Mouse (Mus musculus): ENCODE data around the gene Sept7. TPM values are rescaled to one million over a fixed set of nuclear protein-coding genes. Genes with fewer than 3 reads are reported as not detected.

Sept7 gene
- polyA plus RNA-seq, 1 experiment from 2014 or later = 259 TPM

DNA sequence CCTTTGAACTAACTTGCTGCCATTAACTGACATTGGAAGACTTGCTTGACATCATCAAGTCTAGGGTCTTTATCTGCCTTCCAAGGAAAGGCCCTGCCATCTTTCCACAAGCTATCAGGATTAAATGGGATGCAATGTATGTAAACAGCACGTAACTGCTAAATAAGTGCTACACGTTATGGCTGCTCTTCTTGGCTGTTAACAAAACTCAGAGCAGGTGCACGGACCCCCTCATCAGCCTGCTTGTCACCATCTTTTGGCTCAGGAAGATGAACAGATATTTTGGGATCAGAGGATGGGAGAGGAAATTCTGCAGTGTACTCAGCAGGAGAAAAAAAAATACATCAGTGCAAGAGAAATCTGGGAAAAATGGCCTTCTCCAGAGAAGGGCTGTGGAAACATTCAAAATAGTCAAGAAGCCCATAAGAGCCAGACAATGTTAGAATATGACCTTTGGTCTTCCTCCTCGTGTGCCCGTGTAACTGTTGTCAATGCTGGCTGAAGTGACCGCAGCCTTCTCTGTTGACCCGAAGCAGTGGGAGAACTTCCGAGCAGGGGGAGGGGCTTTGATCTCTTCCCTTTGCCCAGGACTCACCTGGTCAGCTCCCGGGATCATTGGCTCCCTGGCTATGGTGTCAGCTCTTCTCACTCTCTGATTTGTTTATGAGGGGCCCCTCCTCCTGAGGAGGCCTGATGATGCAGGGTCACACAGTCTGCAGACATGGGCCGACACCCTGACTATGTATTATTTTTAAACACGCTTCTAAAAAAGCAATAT lies 76.9 kb downstream of the Sept7 start:
- Histone ChIP-seq H3K9ac (no peak overlapping the region), H3K9me3 (no peaks in the 10 kb centered on the region), H3K36me3 (no peaks in the 10 kb centered on the region), H3K4me3 (replicated peaks) (no peak overlapping the region), H3K4me2 (no peak overlapping the region), H3K4me1 (no peaks in the 10 kb centered on the region), H3K27me3 (replicated peaks) (no peaks in the 10 kb centered on the region), H3K27ac (no peak overlapping the region)
- no peak for ATAC-seq (ENCODE audit: insufficient read depth, low FRiP score, low read depth)
- WGBS = 70% methylated on average over 11 of the region's 11 CpGs

DNA sequence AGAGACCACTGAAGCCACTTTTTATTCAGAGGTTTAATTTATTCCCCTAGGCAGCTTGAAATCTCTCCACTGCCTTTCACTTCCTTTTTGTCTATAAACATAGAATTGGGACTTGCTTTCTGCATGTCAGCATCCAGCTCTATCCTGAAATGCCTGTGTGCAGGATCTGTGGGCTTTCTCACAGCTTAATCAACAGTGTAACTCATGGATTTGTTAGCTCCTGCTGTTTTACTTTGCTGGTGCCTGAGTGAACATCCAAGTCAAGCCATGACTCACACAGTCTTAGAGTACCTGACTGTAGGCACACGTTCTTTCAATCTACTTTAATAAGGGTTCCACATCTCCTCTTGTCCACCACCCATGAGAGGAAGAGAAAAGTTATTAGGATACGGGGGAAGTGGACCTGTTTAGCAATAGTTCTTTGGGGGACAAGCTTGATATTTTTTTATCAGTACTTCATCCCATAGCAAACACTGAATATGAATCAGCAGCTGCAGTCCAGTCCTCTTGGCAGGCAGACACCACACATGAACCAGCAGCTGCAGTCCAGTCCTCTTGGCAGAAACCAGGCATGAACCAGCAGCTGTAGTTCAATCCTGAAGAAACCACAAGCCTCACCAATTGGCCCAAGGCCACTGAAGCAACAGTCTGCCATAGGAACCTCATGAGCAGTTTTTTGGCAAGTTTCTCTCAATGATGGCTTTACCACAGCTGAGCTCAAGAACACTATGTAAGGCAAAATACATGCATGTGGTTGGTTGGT lies 85.4 kb downstream of the Sept7 start:
- Histone ChIP-seq H3K27ac (no peak overlapping the region), H3K4me2 (no peak overlapping the region), H3K4me1 (no peaks in the 10 kb centered on the region), H3K36me3 (no peaks in the 10 kb centered on the region), H3K27me3 (replicated peaks) (no peaks in the 10 kb centered on the region), H3K9ac (no peak overlapping the region), H3K4me3 (replicated peaks) (no peak overlapping the region), H3K9me3 (no peaks in the 10 kb centered on the region)
- no peak for ATAC-seq (ENCODE audit: insufficient read depth, low FRiP score, low read depth)
- WGBS = 86% methylated on average over 2 of the region's 2 CpGs

DNA sequence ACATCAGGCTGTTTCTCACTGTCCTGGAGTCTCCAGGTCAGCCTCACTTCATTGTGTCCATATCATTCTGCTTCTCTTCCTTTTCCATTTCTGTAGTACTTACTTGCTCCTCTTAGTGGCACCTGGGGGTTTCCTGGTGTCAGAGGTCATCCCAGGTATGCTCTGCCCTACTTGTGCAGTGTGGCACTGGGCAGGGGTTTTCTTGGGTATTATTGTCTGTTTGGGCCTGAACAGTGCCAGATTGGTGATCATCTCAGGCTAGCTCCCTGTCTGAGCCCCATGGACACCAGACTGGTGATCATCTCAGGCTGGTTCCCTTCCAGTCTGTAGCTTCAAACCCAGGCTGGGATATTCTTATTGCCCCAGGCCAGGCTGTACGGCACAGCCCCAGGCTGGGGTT lies 88.2 kb downstream of the Sept7 start:
- Histone ChIP-seq H3K9me3 (no peaks in the 10 kb centered on the region), H3K27ac (no peak overlapping the region), H3K4me1 (no peaks in the 10 kb centered on the region), H3K4me3 (replicated peaks) (no peak overlapping the region), H3K36me3 (no peaks in the 10 kb centered on the region), H3K4me2 (no peak overlapping the region), H3K9ac (no peak overlapping the region), H3K27me3 (replicated peaks) (no peaks in the 10 kb centered on the region)
- WGBS = 70% methylated on average over 1 of the region's 1 CpGs
- no peak for ATAC-seq (ENCODE audit: insufficient read depth, low FRiP score, low read depth)

- ATAC-seq (ENCODE audit: insufficient read depth, low FRiP score, low read depth) = no peak
- no peaks in the 10 kb centered on the region for H3K9me3 ChIP-seq
Measured at GRCm38 (mm10) chr9:25353775-25354174, 101.5 kb downstream of the Sept7 start.

DNA sequence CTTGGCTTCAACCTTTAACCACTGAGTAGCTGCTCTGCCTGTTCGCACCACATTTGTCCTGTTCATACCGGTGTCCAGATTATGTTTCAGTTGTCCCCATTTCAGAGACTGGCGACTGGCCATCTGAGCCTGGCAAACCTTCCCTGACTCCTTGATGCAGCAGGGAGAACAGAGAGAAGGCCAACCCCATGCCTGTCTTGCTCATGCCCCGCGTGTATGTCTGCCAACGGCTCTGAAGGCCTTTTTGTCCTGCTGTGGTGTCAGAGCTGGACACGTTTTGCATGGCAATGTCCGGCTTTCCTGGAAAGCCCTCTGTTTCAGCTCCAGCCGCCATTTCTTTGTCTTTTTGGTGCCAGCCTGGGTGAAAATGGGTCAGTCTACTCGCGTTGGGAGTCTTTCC lies 103.6 kb downstream of the Sept7 start:
- WGBS = 91% methylated on average over 11 of the region's 11 CpGs
- no peak overlapping the region for H3K27ac ChIP-seq
- H3K9ac ChIP-seq = no peak overlapping the region
- H3K9me3 ChIP-seq = no peaks in the 10 kb centered on the region
- no peaks in the 10 kb centered on the region for H3K4me1 ChIP-seq
- H3K27me3 ChIP-seq (replicated peaks) = no peaks in the 10 kb centered on the region
- ATAC-seq (ENCODE audit: insufficient read depth, low FRiP score, low read depth) = no peak
- H3K36me3 ChIP-seq = no peaks in the 10 kb centered on the region
- H3K4me2 ChIP-seq = no peak overlapping the region
- no peak overlapping the region for H3K4me3 ChIP-seq (replicated peaks)

More at GRCm38 (mm10) chr9:25353775-25354174, 101.5 kb downstream of the Sept7 start:
- no peaks in the 10 kb centered on the region for H3K27me3 ChIP-seq (replicated peaks)
- H3K27ac ChIP-seq = no peak overlapping the region
- no peak overlapping the region for H3K9ac ChIP-seq
- 87% methylated on average over 1 of the region's 1 CpGs for WGBS
- no peaks in the 10 kb centered on the region for H3K36me3 ChIP-seq
- H3K4me1 ChIP-seq = no peaks in the 10 kb centered on the region
- no peak overlapping the region for H3K4me2 ChIP-seq
- H3K4me3 ChIP-seq (replicated peaks) = no peak overlapping the region

DNA sequence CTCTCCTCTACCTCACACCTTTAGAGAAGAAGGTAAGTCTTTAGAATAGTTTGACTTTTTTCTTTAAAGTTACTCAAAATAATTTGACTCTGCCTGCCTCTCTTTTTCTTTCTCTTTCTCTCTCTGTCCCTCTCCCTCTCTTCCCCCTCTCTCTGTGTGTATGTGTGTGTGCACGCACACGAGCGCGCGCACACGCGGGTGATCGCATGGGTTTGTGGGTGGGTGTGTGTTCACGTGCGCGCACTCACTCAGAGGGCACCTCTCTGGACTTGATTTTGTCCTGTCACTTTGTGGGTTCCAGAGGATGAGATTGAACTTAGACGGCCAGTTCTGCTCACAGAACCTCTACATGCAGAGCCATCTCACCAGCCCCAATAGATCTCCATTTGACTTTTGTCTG lies 105.3 kb downstream of the Sept7 start:
- Histone ChIP-seq H3K27ac (no peak overlapping the region), H3K9ac (no peak overlapping the region), H3K4me3 (replicated peaks) (no peak overlapping the region), H3K4me1 (no peaks in the 10 kb centered on the region), H3K36me3 (no peaks in the 10 kb centered on the region), H3K27me3 (replicated peaks) (no peaks in the 10 kb centered on the region), H3K9me3 (no peaks in the 10 kb centered on the region), H3K4me2 (no peak overlapping the region)
- no peak for ATAC-seq (ENCODE audit: insufficient read depth, low FRiP score, low read depth)
- WGBS = 95% methylated on average over 12 of the region's 12 CpGs

DNA sequence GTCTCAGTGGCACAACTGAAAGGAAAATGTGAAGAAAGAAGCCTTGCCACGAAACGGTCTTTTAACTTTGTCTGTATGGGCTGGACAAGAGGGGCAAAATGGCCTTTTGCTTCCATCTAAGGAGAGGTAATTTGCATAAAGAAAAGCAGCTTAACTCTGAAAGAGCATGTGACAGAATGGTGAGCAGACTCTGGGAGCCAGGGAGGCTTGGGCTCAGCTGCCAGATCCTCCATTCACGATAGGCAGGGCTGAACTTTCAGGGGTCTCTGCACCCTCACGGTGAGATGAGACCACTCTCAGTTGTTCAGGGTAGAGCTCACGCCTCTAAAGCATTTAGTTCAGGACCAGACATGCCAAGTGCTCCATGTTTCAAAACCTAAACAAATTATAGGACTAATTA lies 105.8 kb downstream of the Sept7 start:
- no peak overlapping the region for H3K4me2 ChIP-seq
- no peak overlapping the region for H3K9ac ChIP-seq
- H3K36me3 ChIP-seq = no peaks in the 10 kb centered on the region
- no peak overlapping the region for H3K4me3 ChIP-seq (replicated peaks)
- H3K4me1 ChIP-seq = no peaks in the 10 kb centered on the region
- H3K27ac ChIP-seq = no peak overlapping the region
- H3K27me3 ChIP-seq (replicated peaks) = no peaks in the 10 kb centered on the region
- WGBS = 78% methylated on average over 5 of the region's 5 CpGs
- no peak for ATAC-seq (ENCODE audit: insufficient read depth, low FRiP score, low read depth)
- no peaks in the 10 kb centered on the region for H3K9me3 ChIP-seq

Other genes starting within 250 kb of the Sept7 start
- not detected in 2 replicates for gene Gm10181, start 163.0 kb upstream of the Sept7 start, polyA plus RNA-seq (2015; fragmentation: Nextera tagmentation; extraction: Ambion mirVana)
- gene Herpud2, start 100.6 kb upstream of the Sept7 start, polyA plus RNA-seq (2015; fragmentation: Nextera tagmentation; extraction: Ambion mirVana) = 31.0 and 33.3 TPM in 2 replicates
- gene Eepd1, start 229.1 kb downstream of the Sept7 start, polyA plus RNA-seq (2015; fragmentation: Nextera tagmentation; extraction: Ambion mirVana) = 9.8 and 10.0 TPM in 2 replicates